Mouse (Mus musculus): ENCODE measurements around the gene Podxl2. TPM values are rescaled to one million over a fixed set of nuclear protein-coding genes. Genes with fewer than 3 reads are reported as not detected.

Podxl2 gene
- polyA plus RNA-seq, 1 experiment from 2014 or later = 45.0 TPM

Other genes starting within 250 kb of the Podxl2 start
- 30.9 and 39.1 TPM in 2 replicates for gene Kbtbd12, start 237.1 kb downstream of the Podxl2 start, polyA plus RNA-seq (2015; fragmentation: Nextera tagmentation; extraction: Ambion mirVana)
- 54.0 and 65.2 TPM in 2 replicates for gene Mgll, start 150.6 kb downstream of the Podxl2 start, polyA plus RNA-seq (2015; fragmentation: Nextera tagmentation; extraction: Ambion mirVana)
- 28.3 and 31.6 TPM in 2 replicates for gene Abtb1, start 33.1 kb downstream of the Podxl2 start, polyA plus RNA-seq (2015; fragmentation: Nextera tagmentation; extraction: Ambion mirVana)
- gene Mcm2, start 23.7 kb upstream of the Podxl2 start, polyA plus RNA-seq (2015; fragmentation: Nextera tagmentation; extraction: Ambion mirVana) = 88.3 and 94.7 TPM in 2 replicates
- gene Tpra1, start 27.2 kb upstream of the Podxl2 start, polyA plus RNA-seq (2015; fragmentation: Nextera tagmentation; extraction: Ambion mirVana) = 54.9 and 58.0 TPM in 2 replicates

Measured in heart, embryonic 16.5 days (tissue).